Mouse (Mus musculus) CH12.LX (cell line): ENCODE measurements at regions not wholly inside any gene's neighbourhood (a gene's known extent, or its start where the extent isn't known, plus 50 kb on each side); places are given as distances from the start of the nearest gene placed in this dataset.

Source experiments
- DNase-seq: peaks from one replicate; pipeline ENCODE4 v3.0.0-alpha.2; 2013; ENCODE audit errors: extremely low read depth
- H3K27ac ChIP-seq: 2 replicates; pipeline ENCODE4 v1.5.1; 2012; ENCODE audit warnings: low read depth, mild to moderate bottlenecking, control low read depth, moderate library complexity; ENCODE audit not compliant: insufficient read depth
- H3K27me3 ChIP-seq: replicated peaks from 2 replicates; pipeline ENCODE3; 2012; ENCODE audit warnings: inconsistent platforms
- H3K36me3 ChIP-seq, 2 experiments: replicated peaks in 1 of 2; 2 replicates each; pipeline versions ENCODE3 to v1.6.1; 2012; ENCODE audit warnings: inconsistent platforms in 1 of 2, low read length in 1 of 2, mild to moderate bottlenecking in 1 of 2, mixed read lengths in 1 of 2, moderate library complexity in 1 of 2; ENCODE audit not compliant: control insufficient read depth in 1 of 2, insufficient read depth in 1 of 2
- H3K4me1 ChIP-seq, 2 experiments: 2 replicates each; pipeline ENCODE4 v1.6.1; 2012; ENCODE audit warnings: inconsistent platforms in 1 of 2, moderate library complexity in 1 of 2; ENCODE audit not compliant: insufficient read depth in 2 of 2, control insufficient read depth in 1 of 2
- H3K4me2 ChIP-seq: 2 replicates; pipeline ENCODE4 v1.6.1; 2012; ENCODE audit warnings: low read depth, mild to moderate bottlenecking, control low read depth; ENCODE audit not compliant: poor library complexity, insufficient read depth, severe bottlenecking
- H3K4me3 ChIP-seq, 3 experiments: fragments of 150-350 bp in 1 of 3; sonication (generic) in 1 of 3; replicated peaks in 1 of 3; 2 replicates each; pipeline versions ENCODE3 to v1.5.1; 2011 to 2012; ENCODE audit warnings: low read depth in 2 of 3, low read length in 2 of 3, mild to moderate bottlenecking in 2 of 3, moderate library complexity in 2 of 3, control low read depth in 1 of 3, improper control_type of control experiment in 1 of 3, inconsistent platforms in 1 of 3, mixed read lengths in 1 of 3; ENCODE audit not compliant: poor library complexity in 1 of 3
- H3K79me2 ChIP-seq: replicated peaks from 2 replicates; pipeline ENCODE4 v1.6.1; 2012; ENCODE audit warnings: mild to moderate bottlenecking, moderate library complexity; ENCODE audit not compliant: control insufficient read depth, poor library complexity, insufficient read depth, severe bottlenecking; ENCODE audit errors: extremely low read depth
- H3K9ac ChIP-seq: 2 replicates; pipeline ENCODE4 v1.6.1; 2012; ENCODE audit warnings: low read depth, mild to moderate bottlenecking, control low read depth, moderate library complexity; ENCODE audit not compliant: insufficient read depth
- H3K9me3 ChIP-seq: replicated peaks from 2 replicates; pipeline ENCODE3; 2012; ENCODE audit warnings: low read length, inconsistent platforms, mixed read lengths
- CHD2 ChIP-seq: IDR thresholded peaks from 2 replicates; pipeline ENCODE4 v1.6.1; 2011; ENCODE audit warnings: low read length, improper control_type of control experiment
- CTCF ChIP-seq, 2 experiments: IDR thresholded peaks in 1 of 2; conservative IDR thresholded peaks in 1 of 2; 2 replicates each; pipeline ENCODE4 v1.5.1; 2011 to 2012; ENCODE audit warnings: low read depth in 2 of 2, low read length in 2 of 2, improper control_type of control experiment in 1 of 2, inconsistent platforms in 1 of 2, mild to moderate bottlenecking in 1 of 2, moderate library complexity in 1 of 2
- ELF1 ChIP-seq: IDR thresholded peaks from 2 replicates; pipeline ENCODE4 v1.6.1; 2014; ENCODE audit warnings: low read depth, mild to moderate bottlenecking, inconsistent platforms, low read length, improper control_type of control experiment
- ETS1 ChIP-seq: conservative IDR thresholded peaks from 2 replicates; pipeline ENCODE4 v1.6.1; 2012; ENCODE audit warnings: low read depth, mild to moderate bottlenecking, inconsistent platforms, low read length, improper control_type of control experiment, moderate library complexity
- HCFC1 ChIP-seq: IDR thresholded peaks from 2 replicates; pipeline ENCODE4 v1.6.1; 2012; ENCODE audit warnings: low read depth, mild to moderate bottlenecking, inconsistent platforms, low read length, improper control_type of control experiment
- JUN ChIP-seq: IDR thresholded peaks from 2 replicates; pipeline ENCODE4 v1.6.1; 2011; ENCODE audit warnings: low read depth, mild to moderate bottlenecking, low read length, improper control_type of control experiment, moderate library complexity; ENCODE audit not compliant: insufficient read depth
- MAX ChIP-seq: IDR thresholded peaks from 2 replicates; pipeline ENCODE4 v1.6.1; 2011; ENCODE audit warnings: low read length, improper control_type of control experiment
- MAZ ChIP-seq: IDR thresholded peaks from 2 replicates; pipeline ENCODE4 v1.6.1; 2012; ENCODE audit warnings: low read depth, mild to moderate bottlenecking, inconsistent platforms, low read length, improper control_type of control experiment, moderate library complexity
- NELFE ChIP-seq: IDR thresholded peaks from 2 replicates; pipeline ENCODE4 v1.6.1; 2011; ENCODE audit warnings: low read depth, low read length, improper control_type of control experiment
- PAX5 ChIP-seq: IDR thresholded peaks from 2 replicates; pipeline ENCODE4 v1.6.1; 2012; ENCODE audit warnings: low read length, inconsistent platforms, mixed read lengths
- POLR2A ChIP-seq: IDR thresholded peaks from 2 replicates; pipeline ENCODE4 v1.6.1; 2011; ENCODE audit warnings: low read depth, mild to moderate bottlenecking, improper control_type of control experiment, low read length
- POLR2AphosphoS2 ChIP-seq: IDR thresholded peaks from 2 replicates; pipeline ENCODE4 v1.6.1; 2011; ENCODE audit warnings: low read depth, low read length, improper control_type of control experiment
- RAD21 ChIP-seq: IDR thresholded peaks from 2 replicates; pipeline ENCODE4 v1.6.1; 2011; ENCODE audit warnings: low read depth, mild to moderate bottlenecking, low read length, improper control_type of control experiment, moderate library complexity
- dilution Hi-C: fragments of 300-500 bp; cut with MboI; formaldehyde crosslinking; loops from 2 replicates; pipeline ENCODE4 v1.14.3; 2020; ENCODE audit warnings: low sequenced_read_pairs; ENCODE audit not compliant: extremely low pct_unique_long_range_greater_than_20kb, extremely low pct_ligation_motif_present
- in situ Hi-C: fragments of 300-500 bp; cut with MboI; formaldehyde crosslinking; loops from 3 replicates; pipeline ENCODE4 v1.14.3; 2019; ENCODE audit warnings: low sequenced_read_pairs, low pct_ligation_motif_present, low pct_unique_long_range_greater_than_20kb, mixed read lengths

DNA sequence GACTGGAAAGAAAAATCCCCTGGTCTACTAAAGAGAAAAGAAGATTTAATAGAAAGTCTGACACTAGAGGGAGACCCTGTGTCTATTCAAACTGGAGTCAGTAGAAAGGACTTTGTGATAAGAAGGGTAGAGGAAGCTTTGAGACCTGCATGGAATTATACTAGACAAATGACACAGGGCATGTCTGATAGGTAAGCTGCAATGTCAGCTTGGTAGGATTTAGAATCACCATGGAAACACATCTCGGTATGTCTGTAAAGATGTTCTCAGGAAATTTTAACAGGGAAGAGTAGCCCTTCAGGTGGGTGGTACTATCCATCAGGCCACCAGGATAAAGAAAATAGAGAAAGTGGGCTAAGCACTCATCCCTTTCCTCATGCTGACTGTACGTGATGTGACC lies 178.8 kb upstream of the Tac1 start:
- Histone ChIP-seq H3K9ac (no peak overlapping the region), H3K27me3 (no peaks in the 10 kb centered on the region), H3K4me3 (no peak overlapping the region), H3K4me1 (no peaks in the 10 kb centered on the region), H3K27ac (no peak overlapping the region), H3K4me2 (no peak overlapping the region), H3K79me2 (no peaks in the 10 kb centered on the region), H3K9me3 (no peaks in the 10 kb centered on the region), H3K36me3 (no peaks in the 10 kb centered on the region)
- in situ Hi-C loops (no loop called here), dilution Hi-C loops (no loop called here)
- TF ChIP-seq CHD2 = no peak
- peak; percentile 4 for TF ChIP-seq RAD21
- no peak for DNase-seq

DNA sequence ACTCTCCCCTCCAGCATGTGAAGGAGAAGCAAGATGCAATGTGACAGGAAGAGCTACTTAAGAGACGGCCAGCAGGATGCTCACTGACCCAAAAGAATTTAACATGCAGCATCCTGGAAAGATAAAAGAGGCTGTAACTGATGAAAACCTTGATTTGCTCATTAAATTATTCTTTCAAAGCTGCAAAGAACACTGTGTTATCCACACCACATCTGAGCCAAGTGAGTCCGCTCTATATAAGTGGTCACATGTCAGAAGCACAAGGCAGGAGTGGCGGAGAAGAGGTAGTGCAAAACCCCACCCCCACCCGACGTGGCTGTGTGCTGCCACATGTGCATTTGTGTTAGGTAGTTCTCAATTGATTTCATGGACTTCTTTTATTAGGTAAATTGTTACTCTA lies 176.0 kb upstream of the Tac1 start:
- H3K9ac ChIP-seq = no peak overlapping the region
- H3K9me3 ChIP-seq = no peaks in the 10 kb centered on the region
- H3K79me2 ChIP-seq = no peaks in the 10 kb centered on the region
- H3K4me3 ChIP-seq = no peak overlapping the region
- H3K36me3 ChIP-seq = no peaks in the 10 kb centered on the region
- dilution Hi-C loops = no loop called here
- H3K4me2 ChIP-seq = no peak overlapping the region
- H3K27me3 ChIP-seq = no peaks in the 10 kb centered on the region
- TF ChIP-seq PAX5 (no peak), ELF1 (no peak), POLR2A (no peak), HCFC1 (no peak), RAD21 (no peak), ETS1 (no peak), MAX (no peak)
- TF ChIP-seq, all 38 proteins: peak for 0
- in situ Hi-C loops = no loop called here
- DNase-seq = no peak
- Histone ChIP-seq H3K27ac (no peak overlapping the region), H3K4me1 (no peaks in the 10 kb centered on the region)

DNA sequence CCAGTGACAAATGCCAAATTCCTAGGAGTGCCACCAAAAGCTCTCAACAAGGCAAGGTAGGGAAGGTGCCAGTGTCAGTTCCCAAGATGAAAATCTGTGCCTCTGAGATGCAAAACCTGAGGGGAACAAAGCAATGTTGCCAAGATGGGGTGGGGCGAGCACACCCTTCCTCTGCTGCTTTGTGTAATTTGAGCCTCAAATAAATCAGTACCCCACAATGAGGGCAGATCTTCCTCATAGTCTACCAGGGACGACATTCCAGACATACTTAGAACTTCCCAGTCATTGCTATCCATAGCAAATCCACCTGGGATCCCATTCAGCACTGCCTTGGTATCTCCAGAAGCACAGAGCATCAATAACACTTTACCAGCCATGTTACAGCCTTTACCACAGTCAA lies 129.9 kb upstream of the Tac1 start:
- dilution Hi-C loops = no loop called here
- peaks cover 0 to 8% of the 10 kb centered on the region in 2 experiments; a peak in 1 of 4 replicates for H3K4me1 ChIP-seq
- in situ Hi-C loops = no loop called here
- H3K9ac ChIP-seq = no peak overlapping the region
- DNase-seq = no peak
- no peak overlapping the region for H3K4me3 ChIP-seq
- no peaks in the 10 kb centered on the region for H3K36me3 ChIP-seq
- H3K27ac ChIP-seq = no peak overlapping the region
- no peak for TF ChIP-seq JUN
- no peak for TF ChIP-seq ETS1
- no peak for TF ChIP-seq POLR2AphosphoS2
- no peak for TF ChIP-seq MAZ
- TF ChIP-seq NELFE = no peak
- TF ChIP-seq CTCF (conservative IDR thresholded peaks at IDR 0.05 in 1 of 2, IDR thresholded peaks at IDR 0.05 in 1 of 2; ENCODE audit: low read depth in 2 of 2, low read length in 2 of 2) = no peak
- no peak overlapping the region for H3K4me2 ChIP-seq
- H3K9me3 ChIP-seq = no peaks in the 10 kb centered on the region
- no peaks in the 10 kb centered on the region for H3K27me3 ChIP-seq
- no peaks in the 10 kb centered on the region for H3K79me2 ChIP-seq
